Mouse (Mus musculus) heart, adult 2 months (tissue): ENCODE data around the gene Slc6a21.

ENCODE experiments used
- CTCF ChIP-seq: fragments of 200-600 bp; IDR thresholded peaks from 2 replicates; pipeline ENCODE4 v1.8.1; 2022; ENCODE audit warnings: antibody characterized with exemption, mild to moderate bottlenecking, moderate library complexity
- POLR2A ChIP-seq: fragments of 200-500 bp; IDR thresholded peaks from 2 replicates; pipeline ENCODE4 v1.6.1; 2011; ENCODE audit warnings: mild to moderate bottlenecking, low read depth, low read length, control low read depth; ENCODE audit not compliant: insufficient read depth

GRCm38 (mm10) chr7:45240633-45241388, 36.5 kb upstream of the Slc6a21 start, which contains the start of gene Slc6a16:
- TF ChIP-seq POLR2A (peak; percentile 23; the same call in 1 of the 2 replicates), CTCF (no peak)
